Mouse (Mus musculus) embryonic facial prominence, embryonic 12.5 days (tissue): ENCODE results near the gene Camk2b. TPM values are rescaled to one million over a fixed set of nuclear protein-coding genes. Genes with fewer than 3 reads are reported as not detected.

Experiments
- ATAC-seq: fragments of 200-750 bp; cut with Nextera tagmentation; 2 replicates; pipeline ENCODE4 v1.8.0; 2017; ENCODE audit not compliant: insufficient number of reproducible peaks, insufficient read depth, low FRiP score, low TSS enrichment
- H3K27ac ChIP-seq: fragments of 300-500 bp; sonication (generic); 2 replicates; pipeline ENCODE4 v1.5.1; 2016; ENCODE audit warnings: mild to moderate bottlenecking
- H3K27me3 ChIP-seq: fragments of 300-500 bp; sonication (generic); 2 replicates; pipeline ENCODE4 v1.6.1; 2016; ENCODE audit warnings: mild to moderate bottlenecking, moderate library complexity
- H3K36me3 ChIP-seq: fragments of 300-500 bp; sonication (generic); 2 replicates; pipeline ENCODE4 v1.6.1; 2016; ENCODE audit warnings: mild to moderate bottlenecking
- H3K4me1 ChIP-seq: fragments of 300-500 bp; sonication (generic); 2 replicates; pipeline ENCODE4 v1.6.1; 2016
- H3K4me2 ChIP-seq: fragments of 300-500 bp; sonication (generic); replicated peaks from 2 replicates; pipeline ENCODE4 v1.6.1; 2016; ENCODE audit warnings: mild to moderate bottlenecking, moderate library complexity
- H3K4me3 ChIP-seq: fragments of 300-500 bp; sonication (generic); 2 replicates; pipeline ENCODE4 v1.5.1; 2016; ENCODE audit warnings: mild to moderate bottlenecking
- H3K9ac ChIP-seq: fragments of 300-500 bp; sonication (generic); 2 replicates; pipeline ENCODE4 v1.6.1; 2016; ENCODE audit warnings: mild to moderate bottlenecking, moderate library complexity
- H3K9me3 ChIP-seq: fragments of 300-500 bp; sonication (generic); 2 replicates; pipeline ENCODE4 v1.6.1; 2016; ENCODE audit warnings: mild to moderate bottlenecking, moderate library complexity
- WGBS: fragments of 180-500 bp; shearing (Covaris S2); methylation state at CpG from one replicate; pipeline ENCODE4 v1.1.7; 2016; 5-methylcytosine and 5-hydroxymethylcytosine counted together
- polyA plus RNA-seq: library from polyadenylated mRNA; unstranded; fragments of >200 nt; fragmentation: Nextera tagmentation; extraction: Ambion mirVana; gene quantifications from 2 replicates; pipeline ENCODE4 v1.2.1, GENCODE M21; 2016

Camk2b gene
- polyA plus RNA-seq, 1 experiment from 2014 or later: 2.4 TPM

- no peak overlapping the region for H3K4me3 ChIP-seq
- no peaks in the 10 kb centered on the region for H3K36me3 ChIP-seq
- no peak overlapping the region for H3K9ac ChIP-seq
- H3K4me2 ChIP-seq: no peak overlapping the region
- no peak for ATAC-seq
- no peaks in the 10 kb centered on the region for H3K4me1 ChIP-seq
- no peaks in the 10 kb centered on the region for H3K27me3 ChIP-seq
- H3K27ac ChIP-seq: no peak overlapping the region
- H3K9me3 ChIP-seq: no peaks in the 10 kb centered on the region
- 64% methylated on average over 7 of the region's 7 CpGs for WGBS
These were observed 27.2 kb downstream of the Camk2b start for GRCm38 (mm10) chr11:6038929-6039328.

DNA sequence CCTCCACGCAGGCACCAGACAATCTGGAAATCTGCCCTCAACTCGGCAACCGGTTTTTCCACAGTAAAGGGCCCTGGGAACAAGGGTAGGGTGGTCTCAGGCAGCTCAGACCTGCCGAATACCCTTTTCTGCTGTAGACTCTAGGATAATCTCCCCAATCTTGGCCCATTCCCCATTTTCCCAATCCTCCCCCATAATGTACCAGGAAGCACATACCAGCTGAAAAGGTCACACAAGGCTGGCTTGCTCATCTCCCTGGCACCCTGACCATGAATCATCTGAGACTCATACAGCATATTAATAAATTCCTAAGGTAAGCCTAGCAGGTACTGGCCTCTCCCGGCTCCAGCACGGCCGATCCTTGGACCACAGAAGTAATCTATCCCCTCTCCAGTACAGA is 28.5 kb downstream of the Camk2b start:
- H3K27me3 ChIP-seq: no peaks in the 10 kb centered on the region
- no peaks in the 10 kb centered on the region for H3K4me1 ChIP-seq
- H3K36me3 ChIP-seq: no peaks in the 10 kb centered on the region
- no peak overlapping the region for H3K9ac ChIP-seq
- WGBS: 84% methylated on average over 7 of the region's 7 CpGs
- H3K27ac ChIP-seq: no peak overlapping the region
- H3K4me2 ChIP-seq: no peak overlapping the region
- ATAC-seq: no peak
- no peaks in the 10 kb centered on the region for H3K9me3 ChIP-seq
- H3K4me3 ChIP-seq: no peak overlapping the region

DNA sequence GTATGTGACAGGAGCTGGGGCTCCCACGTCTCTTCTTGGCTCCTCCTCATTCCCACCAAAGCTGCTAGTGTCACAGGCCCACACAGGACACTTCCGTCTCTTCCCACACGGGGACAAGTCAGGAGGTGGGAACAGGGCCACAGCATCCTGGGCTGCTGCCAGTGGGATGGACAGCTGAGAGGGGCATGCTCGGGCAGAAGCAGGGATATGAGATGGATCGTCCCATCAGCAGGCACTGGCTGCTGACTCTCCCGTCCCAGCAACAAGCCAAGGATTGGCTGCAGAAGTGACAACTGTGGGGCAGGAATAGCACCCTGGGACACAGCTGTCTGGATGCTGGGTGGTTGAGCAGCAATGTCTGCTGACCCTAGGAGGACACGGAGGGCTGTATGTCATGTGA is 29.0 kb downstream of the Camk2b start:
- Histone ChIP-seq H3K27ac (no peak overlapping the region), H3K9ac (no peak overlapping the region)
- 89% methylated on average over 7 of the region's 7 CpGs for WGBS

DNA sequence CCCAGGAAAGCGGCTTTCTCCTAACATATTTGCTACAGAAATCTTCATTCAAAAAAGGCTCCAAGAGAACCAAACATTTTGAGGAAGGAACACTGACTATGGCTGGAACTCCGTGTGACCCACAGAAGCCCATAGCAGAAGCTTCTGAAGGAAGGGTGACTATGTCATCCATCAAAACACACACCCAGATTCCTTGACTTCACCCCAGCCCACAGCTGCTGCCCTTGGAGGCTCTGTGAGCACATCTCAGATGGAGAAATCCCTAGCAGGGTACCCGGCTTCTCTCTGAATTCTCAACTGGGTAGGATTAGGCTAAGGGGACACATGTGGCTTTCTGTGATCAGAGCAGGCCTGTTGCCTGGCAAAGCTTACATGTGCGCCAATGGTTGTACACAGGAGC is 29.7 kb downstream of the Camk2b start:
- H3K36me3 ChIP-seq: no peaks in the 10 kb centered on the region
- no peak overlapping the region for H3K9ac ChIP-seq
- WGBS: 93% methylated on average over 4 of the region's 4 CpGs
- no peaks in the 10 kb centered on the region for H3K27me3 ChIP-seq
- no peaks in the 10 kb centered on the region for H3K4me1 ChIP-seq
- no peak overlapping the region for H3K27ac ChIP-seq
- H3K4me2 ChIP-seq: no peak overlapping the region
- H3K4me3 ChIP-seq: no peak overlapping the region
- H3K9me3 ChIP-seq: no peaks in the 10 kb centered on the region
- ATAC-seq: no peak

More for the DNA sequence above, 29.0 kb downstream of the Camk2b start:
- no peak overlapping the region for H3K4me3 ChIP-seq
- H3K4me1 ChIP-seq: no peaks in the 10 kb centered on the region
- ATAC-seq: no peak
- no peak overlapping the region for H3K4me2 ChIP-seq
- H3K27me3 ChIP-seq: no peaks in the 10 kb centered on the region
- H3K36me3 ChIP-seq: no peaks in the 10 kb centered on the region
- no peaks in the 10 kb centered on the region for H3K9me3 ChIP-seq

DNA sequence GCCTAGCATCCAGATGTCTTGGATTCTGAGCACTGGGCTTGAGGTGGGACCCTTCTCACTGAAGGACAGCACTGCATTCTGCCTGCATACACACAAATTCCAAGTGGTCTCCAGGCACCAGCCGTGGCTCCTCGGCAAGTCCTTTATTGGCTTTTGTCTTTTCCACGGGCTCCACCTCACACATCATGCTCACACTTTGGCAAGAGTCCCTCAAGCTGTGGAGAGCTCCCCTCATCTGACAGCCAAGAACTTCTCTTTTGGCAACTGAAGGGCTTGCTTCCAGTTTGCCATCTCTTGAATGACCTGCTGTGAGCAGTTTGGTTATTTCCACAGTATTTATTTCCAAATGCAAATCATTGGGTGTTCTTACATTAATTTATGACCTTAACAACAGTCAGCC is 30.6 kb downstream of the Camk2b start:
- 85% methylated on average over 3 of the region's 3 CpGs for WGBS
- no peak overlapping the region for H3K4me2 ChIP-seq
- no peak for ATAC-seq
- H3K27ac ChIP-seq: no peak overlapping the region
- H3K9me3 ChIP-seq: no peaks in the 10 kb centered on the region
- H3K4me1 ChIP-seq: no peaks in the 10 kb centered on the region
- no peak overlapping the region for H3K4me3 ChIP-seq
- H3K27me3 ChIP-seq: no peaks in the 10 kb centered on the region
- no peak overlapping the region for H3K9ac ChIP-seq
- no peaks in the 10 kb centered on the region for H3K36me3 ChIP-seq

- Histone ChIP-seq H3K27ac (no peak overlapping the region), H3K4me3 (no peak overlapping the region), H3K4me2 (no peak overlapping the region), H3K9me3 (no peaks in the 10 kb centered on the region), H3K27me3 (no peaks in the 10 kb centered on the region), H3K9ac (no peak overlapping the region), H3K36me3 (no peaks in the 10 kb centered on the region), H3K4me1 (no peaks in the 10 kb centered on the region)
- ATAC-seq: no peak
- 82% methylated on average over 2 of the region's 2 CpGs for WGBS
These were observed 31.4 kb downstream of the Camk2b start for GRCm38 (mm10) chr11:6034740-6035139.

DNA sequence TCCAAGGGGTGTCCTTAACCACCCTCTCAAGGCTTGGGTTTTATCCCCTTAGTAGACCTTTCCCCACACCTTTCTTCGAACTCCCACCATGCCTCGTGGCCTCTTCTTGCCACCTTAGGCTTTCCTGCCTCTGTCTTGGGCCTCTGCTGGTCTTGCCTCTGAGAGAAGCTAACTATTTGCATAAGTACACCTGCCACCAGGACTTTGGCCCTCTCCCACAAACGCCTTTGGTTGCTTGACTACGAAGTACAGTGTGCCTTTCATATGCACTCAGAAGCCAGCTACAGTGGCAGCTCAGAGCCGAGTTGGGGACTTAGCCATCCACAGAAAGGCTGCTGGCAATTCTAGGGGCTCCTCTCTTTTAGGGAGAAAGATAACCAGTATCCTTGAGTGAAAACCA is 32.4 kb downstream of the Camk2b start:
- no peak for ATAC-seq
- H3K9ac ChIP-seq: no peak overlapping the region
- no peaks in the 10 kb centered on the region for H3K9me3 ChIP-seq
- H3K4me1 ChIP-seq: no peaks in the 10 kb centered on the region
- 86% methylated on average over 5 of the region's 5 CpGs for WGBS
- H3K4me3 ChIP-seq: no peak overlapping the region
- H3K27ac ChIP-seq: no peak overlapping the region
- no peaks in the 10 kb centered on the region for H3K27me3 ChIP-seq
- no peaks in the 10 kb centered on the region for H3K36me3 ChIP-seq
- H3K4me2 ChIP-seq: no peak overlapping the region

GRCm38 (mm10) chr11:6033147-6033546 is 33.0 kb downstream of the Camk2b start:
- Histone ChIP-seq H3K36me3 (no peaks in the 10 kb centered on the region), H3K27ac (no peak overlapping the region), H3K4me2 (no peak overlapping the region), H3K4me1 (no peaks in the 10 kb centered on the region), H3K9ac (no peak overlapping the region), H3K27me3 (no peaks in the 10 kb centered on the region), H3K4me3 (no peak overlapping the region), H3K9me3 (no peaks in the 10 kb centered on the region)
- ATAC-seq: no peak
- WGBS: 69% methylated on average over 3 of the region's 3 CpGs

DNA sequence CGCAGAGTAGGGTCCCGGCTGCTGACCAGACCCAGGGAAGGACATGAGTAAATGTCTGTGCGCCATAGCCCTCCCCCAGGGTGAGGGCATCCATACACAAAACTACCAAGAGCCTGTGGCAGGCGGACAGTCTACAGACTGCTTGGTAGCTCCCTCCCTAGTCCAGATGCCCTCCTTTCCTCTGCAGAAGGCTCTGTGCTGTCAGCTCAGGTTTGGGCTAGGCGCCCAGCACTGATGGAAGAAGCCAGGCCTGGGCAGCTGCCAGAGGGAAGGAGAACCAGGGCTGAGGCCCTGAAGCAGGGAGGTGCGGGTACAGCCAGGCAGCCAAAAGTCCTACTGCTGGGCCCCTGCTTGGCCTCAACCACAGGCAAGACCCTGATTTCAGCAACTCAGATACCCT is 35.5 kb downstream of the Camk2b start:
- Histone ChIP-seq H3K27ac (no peak overlapping the region), H3K36me3 (no peaks in the 10 kb centered on the region), H3K4me1 (no peaks in the 10 kb centered on the region), H3K4me3 (no peak overlapping the region), H3K27me3 (no peaks in the 10 kb centered on the region), H3K9ac (no peak overlapping the region), H3K9me3 (no peaks in the 10 kb centered on the region), H3K4me2 (no peak overlapping the region)
- ATAC-seq: no peak
- 85% methylated on average over 6 of the region's 6 CpGs for WGBS

DNA sequence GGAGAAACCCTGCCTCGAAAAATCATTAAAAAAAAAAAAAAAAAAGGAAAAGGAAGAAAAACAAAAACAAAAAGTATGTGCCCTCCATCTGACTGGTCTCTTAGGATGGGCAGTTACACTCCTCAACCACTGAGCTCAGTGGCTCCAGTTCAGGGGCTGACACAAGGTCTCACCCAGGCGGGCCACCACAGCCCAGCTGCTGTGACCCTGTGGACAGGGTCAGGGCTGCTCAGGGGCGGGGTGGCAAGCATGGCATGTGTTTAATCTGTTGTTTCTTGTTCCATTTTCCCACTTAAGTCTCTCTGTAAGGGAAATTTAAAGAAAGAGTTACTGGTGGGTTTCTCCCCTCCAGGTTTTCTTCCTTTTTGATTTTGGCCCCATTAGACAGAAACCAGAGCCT is 36.4 kb downstream of the Camk2b start:
- Histone ChIP-seq H3K4me2 (no peak overlapping the region), H3K36me3 (no peaks in the 10 kb centered on the region), H3K4me3 (no peak overlapping the region), H3K9ac (no peak overlapping the region), H3K4me1 (no peaks in the 10 kb centered on the region), H3K27ac (no peak overlapping the region), H3K27me3 (no peaks in the 10 kb centered on the region), H3K9me3 (no peaks in the 10 kb centered on the region)
- ATAC-seq: no peak
- WGBS: 47% methylated on average over 3 of the region's 3 CpGs

DNA sequence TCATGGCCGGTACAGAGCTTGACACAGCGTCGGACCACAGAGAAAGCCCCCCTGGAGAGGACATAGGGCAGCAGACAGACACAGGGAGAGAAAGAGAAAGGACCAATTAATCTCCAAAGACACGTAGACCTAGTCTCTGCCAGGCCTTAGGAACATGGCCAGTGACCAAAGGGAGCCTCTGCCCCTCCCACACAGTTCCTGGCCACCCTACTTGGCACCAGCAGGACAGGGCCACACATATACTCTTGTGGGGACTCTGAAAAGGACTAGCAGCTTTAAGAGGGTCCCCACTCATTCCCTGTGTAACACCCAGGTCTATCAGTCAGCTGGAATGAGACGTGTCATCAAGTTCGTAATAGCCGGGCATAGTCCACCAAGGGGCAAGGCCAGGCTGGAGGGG is 37.3 kb downstream of the Camk2b start:
- no peak overlapping the region for H3K4me3 ChIP-seq
- no peak overlapping the region for H3K9ac ChIP-seq
- H3K36me3 ChIP-seq: no peaks in the 10 kb centered on the region
- 85% methylated on average over 7 of the region's 7 CpGs for WGBS
- no peak for ATAC-seq
- no peaks in the 10 kb centered on the region for H3K4me1 ChIP-seq
- no peak overlapping the region for H3K4me2 ChIP-seq
- H3K27me3 ChIP-seq: no peaks in the 10 kb centered on the region
- H3K9me3 ChIP-seq: no peaks in the 10 kb centered on the region
- no peak overlapping the region for H3K27ac ChIP-seq

GRCm38 (mm10) chr11:6026361-6026760 is 39.8 kb downstream of the Camk2b start:
- H3K27me3 ChIP-seq: no peaks in the 10 kb centered on the region
- ATAC-seq: no peak
- H3K4me3 ChIP-seq: no peak overlapping the region
- H3K36me3 ChIP-seq: no peaks in the 10 kb centered on the region
- H3K9me3 ChIP-seq: no peaks in the 10 kb centered on the region
- no peak overlapping the region for H3K4me2 ChIP-seq
- H3K4me1 ChIP-seq: no peaks in the 10 kb centered on the region
- no peak overlapping the region for H3K27ac ChIP-seq
- 64% methylated on average over 1 of the region's 1 CpGs for WGBS
- no peak overlapping the region for H3K9ac ChIP-seq
